Mouse (Mus musculus): Measurements from ENCODE around the gene St3gal4.

- no peak for TF ChIP-seq CTCF (IDR thresholded peaks at IDR 0.05)
- TF ChIP-seq POLR2A (IDR thresholded peaks at IDR 0.05; ENCODE audit: insufficient read depth, low read depth, low read length): no peak
- no peak for TF ChIP-seq EP300 (IDR thresholded peaks at IDR 0.05; ENCODE audit: insufficient read depth, low read depth, low read length)
These were observed 37.8 kb upstream of the St3gal4 start for GRCm38 (mm10) chr9:35156862-35157261.

All from heart, adult 2 months (tissue).